Mouse (Mus musculus): ENCODE results near the gene Sec11a.
"Not testable (repeated sequence)": the region's sequence is repeated elsewhere in the genome, so short reads cannot be mapped to it uniquely, and the experiment has no call there.

Gene Sec11a

DNA sequence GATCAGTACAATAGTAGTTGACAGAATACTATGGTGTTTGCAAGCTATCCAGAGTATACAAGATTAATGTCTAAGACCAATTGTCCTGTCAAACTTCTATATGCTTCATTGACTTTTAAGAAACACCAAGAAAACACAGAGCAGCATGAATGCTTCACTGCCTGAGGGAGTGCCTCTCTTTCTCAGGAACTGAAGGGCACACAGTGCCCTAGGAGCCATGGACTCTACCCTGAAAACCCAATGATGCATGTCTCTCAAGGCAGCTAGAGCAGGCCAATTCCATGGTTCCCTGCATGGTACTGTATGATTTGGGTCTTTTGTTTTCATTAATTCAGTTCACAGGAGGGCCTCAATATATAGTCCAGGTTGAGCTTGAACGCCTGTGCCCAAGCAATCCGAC lies 6.7 kb upstream of the Sec11a start:
- no peak for DNase-seq

GRCm38 (mm10) chr7:80952140-80952539 lies 4.6 kb upstream of the Sec11a start:
- no peak for DNase-seq

- DNase-seq: no peak
Measured at GRCm38 (mm10) chr7:80951461-80951860, 3.9 kb upstream of the Sec11a start.

- DNase-seq: no peak
Measured at GRCm38 (mm10) chr7:80939808-80940207, 7.8 kb downstream of the Sec11a start.

DNA sequence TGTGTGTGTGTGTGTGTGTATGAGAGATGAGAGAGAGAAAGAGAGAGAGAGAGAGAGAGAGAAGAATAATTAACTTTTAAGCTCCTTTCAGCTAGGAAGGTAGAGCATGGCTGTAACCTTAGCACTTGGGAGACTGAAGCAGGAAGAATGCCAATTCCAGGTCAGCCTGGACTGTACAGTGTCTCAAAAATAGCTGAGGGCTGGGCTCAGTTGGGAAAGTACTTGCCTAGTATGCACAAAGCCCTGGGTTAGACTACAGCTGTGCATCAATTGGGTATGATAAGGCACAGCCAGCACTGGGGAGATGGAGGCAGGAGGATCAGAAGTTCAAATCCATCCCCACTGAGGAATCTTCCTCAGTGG lies 10.3 kb downstream of the Sec11a start:
- not testable (repeated sequence) for DNase-seq

DNA sequence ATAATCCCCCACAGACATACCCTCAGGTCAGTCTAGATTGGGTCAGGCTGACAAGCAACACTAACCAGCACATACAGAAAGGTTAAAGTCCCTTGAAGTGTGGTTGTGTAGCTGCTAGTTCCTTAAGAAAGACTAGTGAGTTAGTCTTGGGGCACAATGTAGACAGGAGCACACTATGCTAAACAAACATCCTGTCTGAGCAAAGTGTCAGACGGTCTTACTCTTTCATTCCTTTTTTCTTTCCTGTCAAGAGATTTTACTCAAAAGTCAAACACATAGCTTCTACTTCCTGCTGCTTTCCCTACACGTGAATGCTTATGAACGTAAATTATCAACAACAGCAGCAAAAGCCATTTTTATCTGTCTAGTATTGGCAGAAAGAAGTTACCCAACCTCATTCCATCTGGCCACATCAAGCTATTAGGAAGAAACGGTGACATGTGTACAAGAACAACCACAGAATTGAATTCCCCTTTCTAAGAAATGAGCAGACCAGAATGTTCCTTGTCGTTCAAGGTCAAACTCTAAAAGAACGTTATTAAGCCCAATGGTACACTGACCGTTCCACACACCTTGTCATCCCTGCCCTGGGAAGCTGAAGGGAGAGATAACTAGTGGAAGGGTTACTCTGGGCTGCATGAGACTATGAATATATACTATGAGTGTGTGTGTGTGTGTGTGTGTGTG lies 10.8 kb downstream of the Sec11a start:
- not testable (repeated sequence) for DNase-seq

- DNase-seq: no peak
Measured at GRCm38 (mm10) chr7:80935834-80936233, 11.7 kb downstream of the Sec11a start.

DNA sequence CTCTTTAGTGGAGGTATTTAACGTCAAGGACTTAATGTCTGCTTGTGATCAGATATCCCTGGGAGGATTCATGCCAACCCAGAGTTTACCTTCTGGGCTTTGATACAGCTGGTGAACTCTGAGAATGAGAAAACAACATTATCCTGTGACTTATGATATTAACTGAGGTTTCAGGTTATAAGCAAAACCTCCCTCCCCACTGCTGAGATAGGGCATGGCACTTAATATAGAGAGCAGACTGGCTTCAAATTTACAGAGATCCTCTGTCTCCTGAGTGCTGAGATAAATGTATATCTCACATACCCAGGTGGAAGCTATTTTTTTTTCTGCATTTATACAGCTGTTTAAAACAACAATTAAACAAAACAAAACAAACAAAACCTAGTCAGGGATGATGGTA lies 14.8 kb downstream of the Sec11a start:
- no peak for DNase-seq

- no peak for DNase-seq
Measured at GRCm38 (mm10) chr7:80931618-80932207, 15.9 kb downstream of the Sec11a start.

GRCm38 (mm10) chr7:80923165-80923564 lies 24.4 kb downstream of the Sec11a start:
- DNase-seq: no peak

GRCm38 (mm10) chr7:80919647-80920008 lies 28.0 kb downstream of the Sec11a start:
- DNase-seq: no peak

GRCm38 (mm10) chr7:80918982-80919646 lies 28.5 kb downstream of the Sec11a start:
- peak; percentile 39 for DNase-seq

DNA sequence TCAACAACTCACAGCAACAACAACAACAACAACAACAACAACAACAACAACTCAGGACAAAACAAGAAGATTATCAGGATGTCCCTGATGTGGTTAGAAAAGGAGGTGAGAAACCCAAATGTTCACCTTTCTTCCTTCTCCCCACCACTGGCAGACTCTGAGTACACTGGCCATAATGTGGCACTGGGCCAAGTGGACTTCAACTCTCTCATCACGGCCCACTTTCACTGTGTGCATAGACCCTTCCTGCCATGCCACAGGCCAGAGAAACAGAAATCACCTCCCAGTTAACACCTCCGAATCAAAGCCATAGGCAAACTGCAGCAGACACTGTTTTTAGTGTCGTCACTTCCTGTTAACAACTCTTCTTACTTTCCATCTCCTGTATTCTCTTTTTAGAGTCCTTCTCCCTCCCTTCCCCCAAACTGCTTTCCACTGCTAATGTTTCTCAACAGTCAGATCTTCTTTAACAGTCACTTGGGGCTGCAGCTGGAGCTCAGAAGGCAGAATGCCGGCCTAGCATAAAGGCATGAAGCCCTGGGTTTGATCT lies 29.6 kb downstream of the Sec11a start:
- no peak for DNase-seq

GRCm38 (mm10) chr7:80912496-80912895 lies 35.1 kb downstream of the Sec11a start:
- no peak for DNase-seq

GRCm38 (mm10) chr7:80911053-80911452 lies 36.5 kb downstream of the Sec11a start:
- DNase-seq: no peak

DNA sequence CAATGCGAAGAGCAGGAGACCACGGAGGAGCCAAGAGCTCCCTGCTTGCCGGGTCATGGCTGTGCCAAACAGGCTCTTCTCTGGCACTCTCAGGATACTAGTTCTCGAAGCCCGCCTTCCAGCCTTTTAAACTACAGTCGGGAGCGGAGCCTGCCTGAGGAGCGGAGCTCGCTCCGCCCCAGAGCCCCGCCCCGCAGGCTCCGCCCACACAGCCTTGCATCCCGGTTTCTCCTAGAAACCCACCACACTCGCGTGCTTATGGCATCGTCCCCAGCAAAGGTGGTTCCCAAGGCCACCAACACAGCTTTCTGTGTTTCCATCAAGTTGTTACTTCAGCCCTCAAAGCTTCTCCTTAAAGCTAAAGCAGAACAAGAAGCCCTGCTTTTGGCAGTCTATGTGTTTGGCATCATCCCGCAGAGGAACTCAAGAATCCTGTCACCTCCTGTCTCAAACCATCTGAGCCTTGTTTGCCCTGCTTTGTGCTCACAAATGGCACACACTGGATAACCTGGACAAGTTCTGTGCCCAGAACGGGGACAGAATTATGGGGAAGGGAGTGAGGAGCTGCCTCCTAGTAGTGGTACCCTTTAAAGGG lies 42.6 kb downstream of the Sec11a start, which contains the start of gene Nmb:
TSS of gene Nmb (minus strand) at position 156 of the 595 bp plus-strand sequence.
- peak; percentile 83 for DNase-seq

- no peak for DNase-seq
Measured at GRCm38 (mm10) chr7:80903625-80904422, 43.8 kb downstream of the Sec11a start.

DNA sequence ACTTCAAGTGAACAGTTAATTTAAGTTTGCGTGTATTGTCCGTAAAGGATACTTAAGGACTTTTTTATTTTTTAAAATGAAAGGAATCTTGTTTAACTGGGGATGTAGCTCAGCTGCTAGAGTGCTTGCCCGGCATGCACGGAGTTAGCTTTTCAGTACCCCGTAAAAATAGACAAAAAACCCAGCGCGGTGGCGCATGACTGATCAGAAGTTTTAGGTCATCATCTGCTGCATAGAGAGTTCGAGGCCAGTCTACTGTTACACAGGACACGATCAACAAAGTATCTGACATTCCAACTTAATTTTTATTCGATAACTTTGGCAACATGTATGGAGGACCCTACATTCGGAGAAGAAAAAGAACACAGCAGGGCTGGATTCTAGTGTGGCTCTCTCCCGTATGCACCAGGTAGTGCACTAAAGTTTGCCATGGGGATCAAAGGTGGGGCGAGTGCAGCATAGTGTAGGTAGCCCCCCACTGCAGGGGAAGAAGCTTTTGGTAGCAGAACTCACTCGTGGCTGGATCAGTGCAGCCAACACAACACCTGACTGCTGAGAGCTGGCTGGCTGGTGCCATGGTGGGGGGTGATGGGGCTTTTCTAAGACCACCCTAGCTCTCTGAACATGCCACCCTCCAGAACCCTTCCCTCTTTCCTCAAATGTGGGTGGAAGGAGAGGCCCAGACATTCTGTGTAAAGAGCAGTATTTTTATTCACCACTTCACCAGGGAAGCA lies 45.9 kb downstream of the Sec11a start:
- peak; percentile 25 for DNase-seq

- DNase-seq: peak; percentile 95
Measured at GRCm38 (mm10) chr7:80900944-80901501, 46.6 kb downstream of the Sec11a start, which contains the start of gene Wdr73. Gene Wdr73 (minus strand): TSS chr7:80901269.

GRCm38 (mm10) chr7:80897721-80898120 lies 49.9 kb downstream of the Sec11a start:
- no peak for DNase-seq

DNA sequence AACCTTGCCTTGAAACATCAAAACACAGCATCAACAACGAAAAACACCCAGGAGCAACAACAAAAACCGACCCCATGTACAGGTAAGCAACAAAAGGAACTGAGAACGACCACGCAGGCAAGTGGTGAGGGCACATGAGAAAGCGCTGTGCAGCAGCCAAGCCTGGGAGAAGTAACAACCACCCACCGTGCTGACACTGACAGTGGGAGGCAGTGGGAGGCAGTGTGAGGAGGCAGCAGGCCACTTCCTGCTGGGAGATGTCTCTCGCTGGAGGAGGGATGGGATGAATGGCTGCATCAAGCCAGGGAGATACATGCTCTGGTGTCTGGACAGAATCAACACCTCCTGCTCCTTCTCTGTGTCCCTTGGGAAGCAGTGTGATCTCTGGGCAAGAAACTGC lies 50.4 kb downstream of the Sec11a start:
- DNase-seq: no peak
